Mouse (Mus musculus): ENCODE data around the gene Arnt2.

The Arnt2 gene

DNA sequence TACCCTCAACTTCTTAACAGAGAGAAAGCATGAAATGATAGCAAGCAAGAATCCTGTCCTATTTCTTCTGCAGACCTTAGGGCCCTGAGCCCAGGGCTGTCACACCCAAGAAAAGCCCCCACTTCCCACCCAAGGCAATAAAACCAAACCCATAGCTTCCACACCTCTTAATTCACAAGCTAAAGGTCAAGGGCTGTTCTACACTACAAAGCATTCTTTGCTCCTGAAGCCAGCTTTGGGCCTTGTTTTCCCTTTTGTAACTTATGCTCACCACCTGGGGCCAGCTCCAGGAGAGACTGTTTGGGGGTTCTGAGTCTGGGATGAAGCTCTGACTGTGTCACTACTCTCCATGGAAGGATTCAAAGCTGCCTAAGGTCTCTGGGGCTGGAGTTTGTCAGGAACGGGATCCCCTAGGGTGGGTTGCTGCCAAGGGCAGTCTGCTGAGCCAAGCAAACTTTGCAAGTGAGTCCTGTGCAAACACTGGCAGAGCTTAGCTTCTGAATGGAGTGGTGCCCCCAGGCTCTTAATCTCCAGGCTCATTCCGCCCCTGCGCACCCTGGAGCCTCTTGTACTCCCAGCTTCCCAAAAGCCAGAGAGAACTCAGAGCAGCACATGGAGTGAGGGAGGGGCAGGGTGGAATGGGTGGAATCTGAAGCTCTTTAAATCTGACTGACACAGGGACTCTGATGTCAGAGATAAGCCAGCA lies 161.9 kb downstream of the Arnt2 start:
- DNase-seq (ENCODE audit: low read depth, low spot score): no peak

DNA sequence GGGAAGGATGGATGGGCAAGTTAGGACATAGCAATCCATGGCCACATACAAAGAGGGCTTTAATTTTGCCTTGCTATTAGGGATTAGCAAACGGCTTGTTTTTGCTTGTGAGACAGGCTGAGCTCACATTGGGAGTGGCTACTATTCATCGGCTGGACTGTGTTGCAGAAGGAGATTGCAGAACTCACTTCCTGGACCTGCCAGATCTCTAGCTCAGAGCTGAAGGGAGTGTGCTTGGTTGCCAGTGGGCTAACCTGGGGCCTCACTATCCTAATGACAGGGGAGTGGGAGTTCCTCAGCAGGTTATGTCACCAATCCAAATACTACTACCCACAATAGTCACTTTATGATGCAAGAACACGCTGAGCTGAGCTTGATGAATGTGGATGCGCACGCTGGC lies 163.1 kb downstream of the Arnt2 start:
- DNase-seq (ENCODE audit: low read depth, low spot score): no peak

DNA sequence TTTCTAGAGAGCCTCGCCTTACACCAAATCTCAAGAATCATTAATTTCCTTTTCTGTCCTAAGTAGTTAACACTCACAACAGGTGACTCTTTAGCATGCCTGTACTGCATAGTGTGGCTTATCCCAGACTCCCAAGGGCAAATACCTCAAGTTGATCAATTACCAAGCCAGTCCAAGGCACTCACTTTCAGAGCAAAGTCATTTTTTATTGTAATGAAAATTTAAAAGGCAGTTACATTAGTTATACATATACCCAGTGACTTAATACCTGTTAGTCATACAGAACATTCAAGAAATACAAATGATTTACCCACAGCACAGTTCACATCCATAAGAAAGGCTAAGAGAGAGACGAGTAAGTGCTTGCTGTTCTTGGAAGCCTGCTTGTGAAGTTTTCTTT lies 163.9 kb downstream of the Arnt2 start:
- DNase-seq (ENCODE audit: low read depth, low spot score): no peak

DNA sequence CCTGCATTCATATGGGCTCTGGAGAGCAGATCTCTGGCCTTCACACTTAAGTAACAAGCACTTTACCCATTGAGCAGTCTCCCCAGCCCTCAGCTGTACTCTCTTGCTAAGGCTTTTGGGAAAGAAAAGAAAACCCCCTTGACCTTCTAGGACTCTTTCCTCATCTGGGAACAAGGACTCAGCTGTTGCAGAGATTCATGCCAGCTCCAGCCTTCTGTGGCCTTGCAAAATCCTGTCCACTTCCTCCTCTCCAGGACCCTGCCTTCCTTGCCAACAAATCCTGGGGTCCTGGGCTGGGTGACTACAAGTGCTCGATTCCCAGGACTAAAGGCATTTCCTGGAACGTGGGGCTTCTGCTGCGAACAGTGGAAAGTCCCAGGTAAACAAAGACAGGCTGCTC lies 169.6 kb downstream of the Arnt2 start:
- no peak for DNase-seq (ENCODE audit: low read depth, low spot score)

DNA sequence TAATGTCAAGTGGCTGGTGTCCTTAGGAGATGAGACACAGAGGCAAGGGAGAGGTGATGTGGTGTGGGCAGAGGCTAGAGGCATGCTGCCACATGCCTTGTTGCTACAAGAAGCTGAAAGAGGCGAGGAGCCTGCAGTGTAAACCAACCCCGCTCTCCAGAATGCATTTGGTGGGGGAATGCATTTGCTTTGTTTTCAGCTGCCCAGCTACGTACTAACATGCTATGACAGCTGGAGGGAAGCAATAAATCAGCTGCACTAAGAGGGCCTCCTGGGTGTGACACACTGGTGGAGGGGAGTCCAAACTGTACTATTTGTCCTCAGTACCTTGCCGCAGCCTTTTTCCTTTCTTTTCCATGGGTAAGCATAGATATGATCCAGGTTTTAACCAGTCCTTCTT lies 172.3 kb downstream of the Arnt2 start:
- no peak for DNase-seq (ENCODE audit: low read depth, low spot score)

DNA sequence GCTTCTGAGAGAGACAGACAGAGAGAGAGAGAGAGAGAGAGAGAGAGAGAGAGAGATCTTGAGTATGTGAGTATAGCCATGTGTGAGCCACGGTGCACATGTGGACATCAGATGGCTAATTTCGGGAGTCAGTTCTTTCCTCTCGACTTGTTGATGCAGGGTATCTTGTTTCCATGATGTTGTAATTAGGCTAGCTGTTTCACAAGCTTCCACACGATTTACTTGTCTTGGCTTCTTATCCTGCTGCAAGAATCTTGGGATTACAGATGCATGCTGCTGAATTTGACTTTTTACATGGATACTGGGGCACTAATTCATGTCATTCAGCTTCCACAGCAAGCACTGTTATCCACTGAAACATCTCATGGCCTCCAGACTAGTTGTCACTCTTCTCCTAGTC lies 178.6 kb downstream of the Arnt2 start:
- no peak for DNase-seq (ENCODE audit: low read depth, low spot score)

DNA sequence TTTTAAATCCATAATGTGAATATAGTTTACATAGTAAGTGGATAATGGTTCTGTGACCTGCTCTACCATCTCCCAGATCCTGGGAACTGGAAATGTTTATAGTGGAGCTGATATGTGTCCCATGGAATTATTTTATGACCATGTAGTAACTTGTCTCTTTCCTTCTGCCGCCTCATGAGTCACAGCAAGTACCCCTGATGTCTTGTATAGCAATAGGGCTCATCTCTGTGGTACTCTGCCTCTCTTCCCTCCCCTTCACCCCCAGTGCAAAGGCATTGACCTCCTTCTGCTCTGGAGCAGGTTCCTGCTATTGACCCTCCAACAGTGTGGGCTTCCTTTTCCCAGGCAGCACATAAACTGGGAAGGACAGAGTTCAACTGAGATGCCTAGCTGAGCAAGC lies 182.3 kb downstream of the Arnt2 start:
- no peak for DNase-seq (ENCODE audit: low read depth, low spot score)

DNA sequence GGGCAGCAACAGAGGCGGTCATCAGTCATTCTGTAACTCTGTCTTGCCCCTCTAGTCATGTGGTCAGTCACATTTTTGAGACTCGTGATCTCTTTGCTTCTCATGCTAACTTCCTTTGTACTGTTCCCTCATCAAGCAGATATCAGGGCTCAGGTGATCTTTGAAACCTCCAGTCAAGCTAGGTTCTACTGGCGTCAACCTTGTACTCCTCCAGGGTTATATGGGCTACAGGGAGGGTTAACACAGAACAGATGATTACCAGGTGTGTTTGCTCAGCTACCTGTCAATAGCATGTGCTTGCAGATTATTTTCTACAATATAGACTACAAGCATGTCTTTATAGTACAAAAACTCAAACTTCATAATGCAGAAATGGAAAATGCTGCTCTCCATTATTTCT lies 183.1 kb downstream of the Arnt2 start:
- no peak for DNase-seq (ENCODE audit: low read depth, low spot score)

DNA sequence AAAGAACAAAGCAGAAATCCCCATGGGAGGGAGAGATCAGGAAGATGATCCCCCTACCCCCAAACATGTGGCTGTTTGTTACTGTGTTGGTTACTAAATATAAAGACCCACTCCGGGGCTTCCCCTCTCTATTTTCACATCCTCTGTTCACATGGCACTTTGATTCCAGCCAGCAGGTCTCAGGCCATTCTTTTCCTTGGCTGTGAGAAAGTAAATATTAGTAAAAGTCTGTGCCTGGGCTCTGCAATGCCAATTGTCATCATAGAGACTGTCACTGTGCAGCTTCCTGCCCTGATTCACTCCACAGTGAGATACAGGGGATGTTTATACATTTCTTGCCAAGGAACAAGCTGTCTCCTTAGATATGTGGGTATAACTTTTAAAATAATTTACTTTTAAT lies 197.9 kb downstream of the Arnt2 start:
- DNase-seq (ENCODE audit: low read depth, low spot score): no peak

DNA sequence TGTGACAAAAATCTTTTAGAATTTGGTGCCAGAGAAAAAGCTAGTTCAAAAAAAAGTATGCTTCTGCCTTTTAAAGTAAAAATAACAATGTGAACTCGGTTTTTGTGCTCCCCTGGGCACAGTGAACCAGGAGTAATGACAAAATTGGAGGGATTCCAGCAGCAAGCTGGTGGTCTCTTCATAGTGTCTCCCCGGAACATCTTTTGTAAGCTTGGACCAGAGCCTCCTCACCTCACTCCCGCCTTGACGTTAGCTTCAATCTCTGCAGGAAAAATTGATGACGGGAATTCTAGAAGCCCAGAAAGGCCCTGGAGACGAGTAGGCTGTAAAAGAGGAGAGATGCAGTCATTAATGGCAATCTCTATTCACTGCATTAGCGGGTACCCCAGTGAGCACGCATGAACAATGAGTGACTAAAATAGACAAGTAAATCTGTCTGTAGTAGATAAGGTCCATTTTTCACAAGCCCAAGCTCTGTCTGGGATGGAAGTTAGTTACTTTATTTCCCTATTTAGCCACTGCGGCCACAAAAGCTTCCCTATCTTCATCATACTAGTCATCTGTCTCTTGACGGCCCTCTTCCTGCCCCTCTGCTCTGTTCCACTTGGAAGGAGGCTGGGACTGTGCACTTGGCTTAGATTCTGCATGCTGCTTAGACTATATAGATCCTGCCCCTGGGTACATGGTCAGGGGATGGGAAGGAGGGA lies 199.2 kb downstream of the Arnt2 start:
- no peak for DNase-seq (ENCODE audit: low read depth, low spot score)

DNA sequence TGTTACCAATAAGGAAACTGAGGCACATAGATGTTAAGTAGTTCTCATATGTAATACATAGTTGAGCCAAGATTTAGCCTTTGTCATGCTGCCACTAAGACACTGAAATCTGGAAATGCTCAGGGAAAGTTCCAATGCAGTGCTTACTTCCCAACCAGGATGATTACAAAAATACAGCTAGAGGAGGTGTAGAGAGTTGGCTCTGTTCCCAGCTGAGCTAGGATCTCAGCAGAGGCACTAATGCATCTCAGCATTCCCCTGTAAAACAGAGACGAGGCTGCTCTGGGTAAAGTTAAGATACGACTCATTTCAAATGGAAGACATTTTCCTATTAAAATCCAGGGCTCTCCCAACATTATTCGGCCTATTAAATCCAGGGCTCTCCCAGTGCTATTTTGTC lies 206.0 kb downstream of the Arnt2 start:
- no peak for DNase-seq (ENCODE audit: low read depth, low spot score)

DNA sequence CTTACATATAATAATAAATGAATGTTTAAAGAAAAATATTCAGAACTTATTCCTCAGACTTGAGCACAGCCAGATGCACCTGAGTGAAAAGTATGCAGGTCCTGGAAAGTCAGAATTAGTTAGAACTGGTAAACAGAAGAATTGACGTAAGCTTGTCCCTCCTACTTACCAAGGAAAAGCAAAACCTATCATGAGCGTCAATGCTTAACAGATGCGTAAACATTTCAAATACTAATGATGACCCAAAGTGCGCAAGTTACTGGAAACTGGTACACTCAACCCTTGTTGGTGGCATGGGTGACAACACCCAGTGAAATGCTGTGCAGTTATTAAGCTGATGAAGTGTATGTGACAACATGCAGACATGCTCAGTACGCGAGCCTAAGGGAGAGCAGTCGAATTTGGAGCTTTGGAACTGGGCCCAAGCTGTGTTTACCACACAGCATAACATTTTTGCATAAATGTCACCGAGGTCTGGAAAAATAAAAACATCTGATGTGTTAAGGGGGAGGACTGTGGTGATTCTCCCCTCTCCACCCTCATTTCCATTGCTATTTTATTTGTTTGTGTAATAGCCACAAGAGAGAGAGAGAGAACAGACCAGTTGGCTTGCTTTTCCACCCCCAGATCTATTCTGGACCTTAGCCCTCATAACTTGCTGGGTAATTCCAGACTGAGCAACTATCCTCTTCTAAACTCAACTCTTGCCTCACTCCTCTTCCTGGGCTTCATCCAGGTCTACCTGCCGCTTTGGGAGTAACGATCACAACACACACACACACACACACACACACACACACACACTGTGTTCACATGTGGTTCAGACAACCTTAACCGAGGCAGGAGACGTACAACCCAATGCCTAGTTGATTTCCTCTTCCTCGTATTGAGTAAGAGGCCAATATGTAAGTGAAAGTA lies 208.6 kb downstream of the Arnt2 start:
- no peak for DNase-seq (ENCODE audit: low read depth, low spot score)

DNA sequence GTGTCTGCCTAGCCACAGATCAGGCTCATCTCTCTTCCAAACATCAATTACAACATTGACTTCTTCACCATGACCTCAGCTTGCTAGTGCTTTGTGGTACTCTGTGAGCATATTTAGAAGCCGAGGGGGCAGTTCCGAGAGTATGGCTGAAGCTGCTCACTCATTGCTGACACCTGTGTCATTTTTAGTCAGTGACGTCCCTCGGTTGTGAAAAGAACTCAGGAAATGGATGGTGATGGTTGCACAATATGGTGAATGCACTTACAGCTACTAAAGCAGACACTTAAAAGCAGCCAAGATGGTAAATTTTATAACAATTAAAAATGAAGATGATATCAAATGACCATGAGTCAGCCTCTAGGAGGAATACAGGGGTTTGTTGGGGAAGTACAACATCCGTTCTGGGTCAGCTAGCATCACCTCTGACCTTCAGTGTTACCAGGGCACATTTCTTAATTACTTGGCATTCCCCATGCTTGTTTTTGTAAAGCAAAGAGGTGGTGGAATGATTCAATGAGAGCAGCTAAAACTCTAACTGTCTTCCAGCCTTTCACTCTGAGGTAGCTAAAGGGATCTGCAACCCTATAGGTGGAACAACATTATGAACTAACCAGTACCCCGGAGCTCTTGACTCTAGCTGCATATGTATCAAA lies 212.6 kb downstream of the Arnt2 start:
- no peak for DNase-seq (ENCODE audit: low read depth, low spot score)

All from retina, postnatal 7 days (tissue).